Mouse (Mus musculus): ENCODE data around the gene Nfil3.

Nfil3 gene

DNA sequence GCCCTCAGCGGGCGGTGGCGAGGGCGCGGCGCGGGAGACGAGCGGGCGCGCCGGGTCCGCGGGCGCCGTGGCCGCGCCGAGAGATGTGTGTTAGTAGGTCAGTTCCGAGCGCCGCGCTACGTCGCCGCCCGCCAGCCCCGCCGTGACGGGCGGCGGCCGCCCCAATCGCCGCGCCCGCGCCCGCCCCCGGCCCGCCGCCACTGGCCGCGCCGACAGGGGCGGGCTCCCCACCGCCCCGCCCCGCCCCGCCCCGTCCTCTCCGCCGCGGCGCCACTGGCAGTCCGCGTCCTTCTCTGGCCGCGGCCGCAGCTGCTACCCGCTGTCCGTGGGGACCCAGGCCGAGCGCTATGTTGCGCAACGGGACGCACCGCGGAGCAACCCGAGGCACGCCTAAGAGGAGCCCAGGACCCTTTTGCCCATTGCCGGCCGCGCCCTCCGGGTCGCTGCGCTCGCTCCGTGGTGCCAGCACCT, at the start of gene Nfil3:
TSS of gene Nfil3 (minus strand) at position 123 of the 471 bp plus-strand sequence.
- peak; percentile 59 for DNase-seq (ENCODE audit: low spot score)

DNA sequence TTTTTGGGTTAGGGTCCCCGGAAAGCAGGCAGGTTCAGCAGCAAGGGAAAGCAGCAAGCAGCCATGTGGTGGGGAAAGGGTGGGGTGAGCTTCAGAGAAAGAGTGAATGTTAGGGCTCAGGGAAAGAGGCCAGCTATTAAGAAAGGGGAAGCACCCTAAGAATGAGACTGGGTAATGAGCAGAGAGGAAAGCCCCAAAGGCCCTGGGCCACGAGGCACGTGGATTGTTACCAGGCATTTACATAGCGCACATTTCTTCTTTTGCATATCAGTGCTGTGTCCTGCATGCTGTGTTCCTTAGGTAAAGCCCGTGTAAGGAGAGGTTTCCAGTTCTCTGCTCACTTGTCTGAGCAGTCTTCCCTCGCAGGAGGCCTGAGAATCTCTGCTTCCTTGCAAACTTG, 43.4 kb upstream of the Nfil3 start:
- DNase-seq (ENCODE audit: low spot score) = no peak

DNA sequence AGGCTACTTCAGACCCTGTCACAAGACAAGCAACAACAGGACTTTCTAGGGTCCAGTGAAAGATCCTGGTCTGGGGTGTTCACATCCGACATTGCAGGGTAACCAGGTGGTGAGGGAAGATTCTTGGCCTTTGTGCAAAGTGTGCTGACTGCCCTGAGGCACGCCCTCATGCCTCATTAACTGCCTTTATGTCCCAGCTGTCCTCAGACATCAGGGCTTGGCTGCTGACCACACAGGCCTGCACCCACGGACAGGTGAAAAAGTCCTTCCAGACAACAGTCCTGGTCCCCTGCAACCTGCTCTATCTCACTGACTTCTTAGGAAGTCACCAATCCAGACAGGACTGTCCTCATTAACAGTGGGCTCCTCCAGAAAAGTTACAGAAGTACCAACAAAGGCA, 39.4 kb upstream of the Nfil3 start:
- DNase-seq (ENCODE audit: low spot score) = no peak

DNA sequence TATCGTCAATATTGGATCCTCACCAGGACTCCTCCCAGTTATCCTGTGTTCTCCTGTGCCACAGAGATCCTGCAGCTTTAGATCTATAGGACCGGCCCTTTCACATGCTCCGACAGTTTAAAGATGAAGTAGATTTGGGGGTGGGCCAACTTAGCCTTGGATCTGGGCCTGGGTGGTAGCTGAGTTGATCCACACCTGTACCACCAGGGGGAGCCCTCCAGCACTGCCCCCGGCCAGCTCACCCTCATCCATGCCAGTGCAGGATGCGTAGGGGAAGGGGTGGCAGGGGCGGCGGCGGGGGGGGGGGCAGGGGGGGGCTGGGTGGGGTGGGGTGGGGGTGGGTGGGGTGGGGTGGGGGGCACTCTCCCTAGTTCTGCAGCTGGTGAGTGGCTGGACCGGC, 38.7 kb upstream of the Nfil3 start:
- DNase-seq (ENCODE audit: low spot score) = peak; percentile 32

DNA sequence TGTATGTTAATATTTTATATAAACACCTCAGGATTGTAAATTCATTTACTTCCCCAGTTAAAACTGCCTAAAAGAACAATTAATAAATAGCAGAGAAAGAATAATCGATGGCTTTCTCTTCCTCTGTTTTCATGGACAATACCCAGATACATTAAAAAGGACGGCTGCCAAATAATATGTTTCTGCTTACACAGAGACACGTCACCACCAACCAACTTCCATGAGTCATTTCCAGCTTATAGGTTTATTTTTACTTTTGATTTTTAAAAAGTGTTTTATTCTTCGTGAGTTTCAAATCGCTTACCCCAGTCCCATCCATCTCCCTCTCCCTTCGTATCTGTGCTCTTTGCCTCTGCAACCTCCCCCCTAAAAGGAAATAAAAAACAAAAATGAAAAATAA, 38.1 kb upstream of the Nfil3 start:
- no peak for DNase-seq (ENCODE audit: low spot score)

DNA sequence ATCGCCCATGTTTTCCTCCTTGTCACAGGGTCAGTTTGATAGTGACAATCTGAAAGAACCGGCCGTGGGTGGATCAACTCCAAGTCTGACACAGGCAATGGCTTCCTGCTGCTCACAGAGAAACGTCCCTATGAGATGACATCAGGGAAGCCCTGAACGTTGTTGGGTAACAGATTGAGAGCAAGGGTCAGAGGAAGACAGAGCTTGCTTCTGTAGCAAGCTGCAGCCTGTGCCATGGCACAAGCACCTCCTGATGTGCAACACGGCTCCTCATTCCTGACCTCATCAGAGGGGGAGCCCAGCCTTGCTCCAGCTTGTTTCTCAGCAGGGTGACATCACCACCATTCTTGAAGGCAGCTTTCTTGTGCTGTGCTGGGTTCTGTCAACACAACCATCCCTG, 37.1 kb upstream of the Nfil3 start:
- no peak for DNase-seq (ENCODE audit: low spot score)

DNA sequence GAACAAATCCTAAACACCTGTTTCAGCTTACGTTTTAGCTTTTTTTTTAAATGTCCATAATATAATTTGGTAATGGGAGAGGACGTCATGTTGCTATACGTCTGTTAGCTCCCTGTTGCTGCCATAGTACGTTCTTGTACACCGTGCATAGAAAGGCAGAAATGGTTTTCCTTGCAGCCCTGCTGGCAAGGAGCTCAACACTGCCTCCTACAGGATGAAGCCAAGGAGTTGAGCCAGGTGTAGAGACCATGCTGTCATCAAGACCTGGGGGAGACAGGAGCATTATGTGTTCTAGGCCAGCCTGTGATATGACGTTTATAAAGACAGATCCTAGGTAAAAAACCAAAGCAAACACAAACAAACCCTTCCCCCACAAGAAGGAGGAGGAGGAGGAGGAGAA, 36.2 kb upstream of the Nfil3 start:
- no peak for DNase-seq (ENCODE audit: low spot score)

DNA sequence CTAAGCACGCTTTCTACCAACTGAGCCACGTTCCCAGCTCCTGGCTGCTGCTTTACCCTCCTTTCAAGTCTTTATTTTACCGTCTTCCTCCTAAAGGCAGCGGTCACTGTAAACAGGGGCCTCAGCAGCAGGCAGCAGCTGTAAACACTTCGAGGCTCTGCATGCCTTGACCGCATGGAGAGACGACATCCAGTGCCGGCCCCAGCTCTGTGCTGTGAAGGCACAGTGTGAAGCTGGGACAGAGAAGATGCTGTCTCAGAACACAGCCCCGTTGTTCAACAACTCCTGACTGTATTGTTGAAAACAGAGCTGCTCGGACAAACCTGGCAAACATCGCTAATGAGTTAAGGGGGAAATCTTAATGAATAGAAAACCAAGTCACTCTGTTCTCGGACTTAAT, 30.6 kb upstream of the Nfil3 start:
- DNase-seq (ENCODE audit: low spot score) = no peak

DNA sequence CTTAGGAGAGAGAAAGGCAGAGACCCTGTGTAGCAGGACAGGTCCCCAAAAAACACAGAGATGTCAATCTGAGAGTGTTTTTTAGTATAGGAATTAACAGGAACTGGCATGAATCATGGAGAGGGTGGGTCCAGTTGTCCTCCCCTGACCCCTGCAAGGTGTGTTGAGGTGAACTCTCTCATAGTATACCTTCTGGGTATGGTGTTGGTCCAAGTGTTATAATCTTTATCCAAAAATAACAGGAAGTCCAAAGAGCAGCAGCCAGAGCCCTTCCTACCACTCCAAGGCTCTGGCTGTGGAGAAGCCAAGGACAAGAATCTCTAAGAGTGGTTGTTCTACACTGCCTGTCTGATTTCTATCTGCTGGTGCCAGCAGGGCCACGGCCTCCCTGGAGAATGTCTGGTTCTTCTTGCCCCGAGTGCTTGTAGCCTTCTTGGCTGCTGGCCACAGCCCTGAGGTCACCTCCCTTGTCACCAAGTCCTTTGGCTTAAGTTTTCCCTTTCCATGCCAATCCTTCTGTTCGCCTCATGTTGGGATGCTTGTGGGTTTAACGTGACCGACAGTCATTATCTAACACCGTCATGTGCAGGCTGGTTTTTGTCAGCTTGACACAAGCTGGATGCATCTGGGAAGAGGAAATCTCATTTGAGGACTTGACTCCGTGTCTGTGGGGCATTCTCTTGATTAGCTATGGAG, 27.8 kb upstream of the Nfil3 start:
- DNase-seq (ENCODE audit: low spot score) = no peak

DNA sequence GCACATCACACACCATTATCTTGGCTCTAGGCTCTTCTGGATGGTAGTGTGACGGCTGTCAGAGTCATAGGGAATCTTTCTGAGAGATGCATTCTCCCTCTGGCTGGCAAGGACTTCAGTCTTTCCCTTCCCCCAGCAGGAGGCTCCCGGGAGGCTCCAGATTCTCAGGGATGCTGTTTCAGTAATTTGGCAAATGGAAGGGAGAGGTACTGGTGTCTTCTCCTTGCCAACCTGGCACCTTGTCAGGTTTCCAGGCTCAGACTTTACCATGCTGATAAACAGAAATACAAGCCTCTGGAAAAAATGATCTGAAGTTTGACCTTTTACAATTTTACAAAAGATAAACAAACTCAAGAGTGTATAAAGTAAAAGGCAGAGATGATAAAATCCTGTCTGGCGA, 26.9 kb upstream of the Nfil3 start:
- DNase-seq (ENCODE audit: low spot score) = no peak

DNA sequence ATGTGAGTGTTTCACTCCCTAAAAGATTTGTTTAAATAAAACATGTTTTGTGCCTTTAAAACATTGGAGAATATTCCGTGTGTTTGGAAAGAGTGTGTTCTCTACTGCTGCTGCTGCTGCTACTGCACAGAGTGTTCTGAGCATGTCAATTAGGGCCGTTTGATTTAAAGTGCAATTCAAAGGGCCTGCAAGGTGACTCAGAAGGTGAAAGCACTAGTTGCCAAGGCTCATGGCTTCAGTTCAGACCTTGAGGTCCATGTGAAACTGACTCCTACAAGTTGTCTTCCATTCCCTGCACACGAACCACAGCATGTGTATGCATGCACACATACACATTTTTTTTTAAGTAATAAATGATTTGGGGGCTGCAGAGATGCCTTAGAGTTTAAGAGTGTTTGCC, 22.4 kb upstream of the Nfil3 start:
- no peak for DNase-seq (ENCODE audit: low spot score)

DNA sequence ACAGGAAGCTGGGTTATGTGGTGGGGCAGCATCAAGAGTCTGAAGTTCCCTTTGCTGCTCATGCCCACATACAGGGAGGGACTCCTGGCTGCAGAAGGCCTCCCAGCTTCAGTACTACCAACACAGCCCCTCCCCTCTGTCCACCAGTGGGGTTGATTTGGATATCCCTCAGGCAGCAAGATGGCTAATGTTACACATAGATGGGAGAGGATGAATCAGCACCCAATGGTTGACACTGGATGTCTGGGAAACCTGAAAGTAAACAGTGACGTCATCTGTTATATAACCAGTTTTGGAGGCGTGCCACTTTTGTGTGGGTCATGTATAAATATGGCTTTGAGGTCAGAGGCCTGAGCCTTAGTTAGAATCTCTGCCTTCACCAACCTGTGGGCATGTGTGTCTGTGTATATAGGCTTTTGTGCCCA, 20.6 kb upstream of the Nfil3 start:
- DNase-seq (ENCODE audit: low spot score) = no peak

DNA sequence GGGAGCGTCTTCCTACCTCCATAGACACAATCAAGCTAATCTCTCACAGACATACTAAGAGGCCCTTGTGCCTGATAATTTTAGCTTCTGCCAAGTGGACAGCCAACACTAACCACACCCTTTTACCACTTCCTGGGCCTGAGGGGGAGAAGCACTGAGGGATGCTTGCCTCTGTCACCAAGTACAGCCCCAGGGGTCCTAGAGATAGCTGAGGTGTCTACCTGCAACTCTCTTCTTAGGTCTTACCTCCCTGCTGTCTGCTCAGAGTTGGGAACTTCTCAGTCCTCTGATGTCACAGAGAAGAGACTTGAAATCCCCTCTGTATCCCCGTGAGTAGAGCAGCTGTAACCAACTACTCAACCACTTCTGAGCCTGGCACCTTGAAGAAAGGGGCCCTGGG, 19.6 kb upstream of the Nfil3 start:
- DNase-seq (ENCODE audit: low spot score) = no peak

DNA sequence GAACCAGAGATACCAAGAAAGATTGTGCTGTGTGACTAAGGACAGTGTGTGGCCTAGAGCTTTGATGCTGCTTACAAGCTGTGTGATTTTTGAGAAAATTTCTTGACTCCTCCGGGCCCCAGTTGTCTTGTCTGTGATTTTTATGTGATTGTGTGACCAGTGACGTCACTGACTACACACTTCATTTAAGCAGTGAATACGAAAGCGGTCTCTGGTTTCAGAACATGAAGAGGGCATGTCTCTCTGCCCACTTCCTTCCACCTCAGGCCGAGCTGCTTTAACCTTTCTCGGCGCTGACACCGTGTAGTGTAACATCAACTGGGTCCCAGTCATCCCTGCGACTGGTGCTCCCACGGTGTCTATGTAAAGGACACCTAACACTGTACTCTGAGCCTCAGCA, 17.7 kb upstream of the Nfil3 start:
- peak; percentile 44 for DNase-seq (ENCODE audit: low spot score)

DNA sequence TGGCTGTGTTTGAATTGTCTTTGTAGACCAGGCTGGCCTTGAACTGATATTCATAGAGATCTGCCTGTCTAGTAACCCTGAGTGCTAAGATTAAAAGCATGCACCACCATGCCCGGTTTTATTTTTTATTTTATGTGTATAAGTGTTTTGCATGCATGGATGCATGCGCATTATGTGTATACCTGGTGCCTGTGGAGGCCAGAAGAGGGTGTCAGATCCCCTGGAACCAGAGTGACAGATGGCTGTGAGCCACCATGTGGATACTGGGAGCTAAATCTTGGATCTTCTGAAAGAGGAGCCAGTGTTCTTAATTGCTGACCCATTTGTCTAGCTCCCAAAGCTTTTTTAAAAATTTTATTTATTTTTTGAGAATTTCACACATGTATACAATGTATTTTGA, 16.9 kb upstream of the Nfil3 start:
- DNase-seq (ENCODE audit: low spot score) = no peak

DNA sequence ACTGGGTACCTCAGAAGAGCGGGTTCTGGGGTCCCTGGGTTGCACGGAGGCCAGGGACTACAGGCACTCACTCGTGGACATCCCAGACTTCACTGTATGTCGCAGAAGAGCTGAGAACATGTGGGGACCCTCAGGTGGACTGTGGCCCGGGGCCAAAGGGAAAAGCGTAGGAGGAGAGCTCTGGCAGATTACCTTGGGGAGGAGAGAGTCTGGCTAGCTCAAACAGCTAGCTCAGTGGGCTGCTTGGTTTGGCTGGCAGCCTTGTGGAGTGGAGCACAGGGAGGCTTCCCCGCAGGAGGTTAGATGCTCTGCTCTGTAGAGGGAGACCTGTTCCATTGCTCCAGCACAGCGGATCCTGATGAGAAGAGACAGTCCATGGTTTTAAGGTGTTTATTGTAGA, 15.3 kb upstream of the Nfil3 start:
- DNase-seq (ENCODE audit: low spot score) = no peak

DNA sequence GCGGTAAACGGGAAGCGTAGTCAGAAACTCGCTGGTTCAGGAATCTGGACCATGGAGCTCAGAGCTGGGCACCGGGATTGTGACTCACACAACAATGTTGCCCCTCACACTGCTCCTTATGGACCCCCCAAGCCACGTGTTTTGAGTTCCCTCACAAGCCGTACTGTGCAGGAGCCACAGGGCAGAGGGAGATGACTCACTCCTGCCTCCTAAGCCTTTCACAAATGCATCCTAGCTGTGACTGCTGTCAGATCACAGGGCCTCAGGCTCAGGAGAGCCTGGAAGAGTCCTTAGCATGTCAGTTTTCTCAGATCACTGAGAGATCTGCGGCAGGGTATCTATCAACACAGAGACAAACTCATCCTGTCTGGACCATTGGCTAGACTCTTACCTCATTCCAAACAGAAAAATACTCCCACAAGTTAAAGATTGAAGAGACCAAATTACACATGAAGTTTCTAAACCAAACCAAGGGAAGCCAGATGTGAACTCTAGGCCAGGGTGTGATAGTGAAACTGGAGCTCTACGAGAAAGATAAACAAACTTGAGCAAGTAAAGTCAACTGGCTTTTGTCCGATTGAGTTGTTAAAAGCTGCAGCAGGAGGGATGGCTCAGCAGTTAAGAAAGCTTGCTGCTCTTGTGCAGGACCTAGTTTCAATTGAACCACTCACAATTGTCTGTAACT, 13.5 kb upstream of the Nfil3 start:
- no peak for DNase-seq (ENCODE audit: low spot score)

DNA sequence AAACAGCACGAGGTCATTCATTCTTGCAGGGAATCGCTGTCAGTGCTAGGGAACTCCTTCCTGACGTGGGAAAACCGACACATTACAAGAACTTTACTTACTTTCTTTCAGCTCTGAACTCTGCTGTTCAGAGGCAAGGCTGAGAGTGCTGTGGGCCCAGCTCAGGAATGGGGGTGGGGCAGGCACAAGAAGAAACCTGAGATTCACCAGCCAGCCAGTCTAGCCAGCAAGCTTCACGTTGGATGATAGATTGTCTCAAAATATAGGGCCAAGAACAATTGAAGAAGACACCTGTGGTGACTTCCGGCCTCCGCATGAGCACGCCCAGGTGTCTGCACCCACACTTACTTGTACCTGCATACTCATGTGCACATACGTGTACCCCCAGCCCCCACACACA, 9.3 kb upstream of the Nfil3 start:
- no peak for DNase-seq (ENCODE audit: low spot score)

DNA sequence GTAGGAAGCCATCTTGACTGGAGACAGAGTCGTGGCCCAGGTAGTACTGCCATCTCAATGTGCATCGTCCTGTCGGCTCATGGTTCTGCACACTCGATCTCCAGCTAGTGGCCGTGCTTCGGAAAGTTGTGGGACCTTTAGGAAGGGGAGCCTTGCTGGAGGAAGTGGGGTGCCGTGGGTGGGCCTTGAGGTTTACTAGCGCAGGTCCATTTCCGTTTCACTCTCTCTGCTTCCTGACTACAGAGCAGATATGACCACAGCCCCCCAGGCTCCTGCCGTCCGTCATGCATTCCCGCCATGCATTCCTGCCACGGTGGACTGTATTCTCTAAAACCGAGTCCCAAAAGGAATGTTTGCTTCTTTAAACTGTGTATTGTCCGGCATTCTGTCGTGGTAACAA, 8.1 kb upstream of the Nfil3 start:
- DNase-seq (ENCODE audit: low spot score) = peak; percentile 18

DNA sequence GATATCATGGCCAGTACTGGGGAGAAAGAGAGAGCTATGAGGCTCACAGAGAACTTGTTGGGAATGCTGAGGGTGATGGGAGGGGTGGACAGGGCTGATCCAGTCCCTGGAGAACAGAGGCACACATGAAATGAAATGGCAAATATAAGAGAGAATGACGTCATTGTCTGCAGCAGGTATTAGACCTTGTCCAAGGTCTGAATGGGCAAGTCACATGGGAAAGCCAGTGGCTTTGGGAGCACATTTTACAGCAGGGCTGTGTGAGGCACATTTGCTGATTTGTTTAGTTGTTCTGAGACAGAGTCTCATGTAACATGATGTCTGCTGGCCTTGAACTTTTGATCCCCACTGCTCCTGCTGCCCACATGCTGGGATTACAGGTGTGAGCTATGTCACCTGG, 7.0 kb upstream of the Nfil3 start:
- DNase-seq (ENCODE audit: low spot score) = no peak

DNA sequence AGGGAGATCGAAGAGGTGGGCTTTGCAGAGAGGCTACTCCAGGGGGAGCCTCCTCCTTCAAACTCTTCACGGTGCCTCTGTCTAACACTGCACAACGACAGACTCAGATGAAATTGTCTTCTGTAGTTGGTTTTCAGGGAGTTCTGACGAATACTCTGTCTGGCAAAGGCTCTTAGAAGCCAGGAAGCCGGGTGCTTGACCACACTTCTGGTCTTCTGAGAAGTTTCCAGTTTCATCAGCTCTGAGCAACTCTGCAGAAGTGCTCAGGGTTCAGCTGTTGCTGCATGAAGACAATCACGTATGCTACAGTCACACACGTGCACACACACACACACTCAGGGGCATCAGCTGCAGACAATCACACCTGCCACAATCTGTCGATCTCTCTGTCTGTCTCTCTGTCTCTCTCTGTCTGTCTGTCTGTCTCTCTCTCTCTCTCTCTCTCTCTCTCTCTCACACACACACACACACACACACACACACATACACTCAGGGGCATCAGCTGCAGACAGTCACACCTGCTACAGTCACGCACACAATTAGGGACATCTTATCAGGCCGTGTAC, 5.4 kb upstream of the Nfil3 start:
- no peak for DNase-seq (ENCODE audit: low spot score)

DNA sequence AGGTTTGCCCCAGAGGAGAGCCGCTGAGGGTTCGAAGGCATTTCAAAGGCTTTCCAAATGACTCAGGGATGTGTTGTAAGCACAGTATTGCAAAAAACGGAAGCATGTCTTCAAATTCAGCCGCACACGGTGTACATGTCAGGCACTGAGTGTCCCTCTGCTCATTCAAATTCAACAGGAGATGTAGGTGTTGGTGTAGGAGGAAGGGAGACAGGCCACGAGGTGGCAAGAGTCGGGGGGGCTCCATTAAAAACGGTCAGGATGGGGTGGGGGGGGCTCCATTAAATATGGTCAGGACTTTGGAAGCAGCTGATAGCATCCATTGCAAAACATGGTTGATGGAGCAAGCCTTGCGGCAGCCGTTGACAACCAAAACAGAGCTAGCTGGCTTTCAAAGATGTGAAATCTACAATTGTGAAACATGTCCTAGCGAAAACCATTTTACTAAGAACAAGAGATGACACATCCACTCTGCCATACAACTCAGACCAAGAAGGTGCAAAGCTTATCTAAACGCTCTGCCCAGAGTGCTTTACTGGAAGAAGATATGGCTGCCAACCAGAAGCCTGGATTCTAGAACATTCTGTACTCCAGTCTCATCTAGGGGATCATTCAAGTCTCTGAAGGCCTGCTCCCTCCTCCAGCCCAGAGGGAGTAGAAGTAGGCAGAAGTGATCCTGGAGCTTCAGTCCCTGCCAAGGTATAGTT, 4.8 kb upstream of the Nfil3 start:
- no peak for DNase-seq (ENCODE audit: low spot score)

DNA sequence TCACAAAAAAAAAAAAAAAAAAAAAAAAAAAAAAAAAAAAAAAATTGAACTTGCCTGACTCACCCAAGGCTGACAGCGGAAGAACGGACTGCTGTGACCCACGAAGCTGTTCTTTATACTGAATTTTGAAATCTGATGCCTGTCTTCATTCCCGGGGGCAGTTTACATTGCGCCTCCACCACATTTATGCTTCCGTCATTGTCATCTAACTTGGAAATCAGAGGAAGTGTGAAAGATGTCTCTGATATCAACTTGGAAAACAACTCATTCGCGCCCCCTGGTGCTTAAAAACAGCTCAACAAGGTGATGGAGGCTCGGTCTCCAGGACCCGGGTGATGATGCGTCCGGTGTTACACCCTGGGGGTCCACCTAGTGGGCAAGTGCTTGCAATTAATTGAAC, 1.8 kb upstream of the Nfil3 start:
- peak; percentile 83 for DNase-seq (ENCODE audit: low spot score)

All from T-cell, adult 2 months (primary cell).